Mouse (Mus musculus) C2C12 (cell line): ENCODE measurements at regions not wholly inside any gene's neighbourhood (a gene's known extent, or its start where the extent isn't known, plus 50 kb on each side); places are given as distances from the start of the nearest gene placed in this dataset.

Source experiments
- H3K27me3 ChIP-seq: one replicate; pipeline ENCODE4 v1.6.1; 2011; ENCODE audit not compliant: control insufficient read depth, insufficient read depth, insufficient read length
- H3K36me3 ChIP-seq: one replicate; pipeline ENCODE4 v1.6.1; 2011; ENCODE audit not compliant: control insufficient read depth, insufficient read depth
- H3K4me3 ChIP-seq: one replicate; pipeline ENCODE4 v1.5.1; 2011; ENCODE audit warnings: mild to moderate bottlenecking, control low read depth; ENCODE audit not compliant: poor library complexity, insufficient read depth, severe bottlenecking
- H3K79me2 ChIP-seq: one replicate; pipeline ENCODE4 v1.6.1; 2011; ENCODE audit not compliant: control insufficient read depth, insufficient read depth
- H3K79me3 ChIP-seq: one replicate; pipeline ENCODE4 v1.6.1; 2011; ENCODE audit warnings: low read depth, control low read depth
- H3ac ChIP-seq: one replicate; pipeline ENCODE3; 2011; ENCODE audit warnings: low read depth; ENCODE audit not compliant: control insufficient read depth, insufficient read length
- CEBPB ChIP-seq: IDR thresholded peaks from one replicate; pipeline ENCODE4 v1.6.1; 2011; ENCODE audit warnings: low read depth, mild to moderate bottlenecking, control low read depth, moderate library complexity
- CTCF ChIP-seq: IDR thresholded peaks from one replicate; pipeline ENCODE4 v1.5.1; 2011; ENCODE audit not compliant: control insufficient read depth, insufficient read depth, insufficient read length
- FOSL1 ChIP-seq: IDR thresholded peaks from one replicate; pipeline ENCODE4 v1.8.0; 2011; ENCODE audit warnings: mild to moderate bottlenecking, low read length; ENCODE audit not compliant: poor library complexity, insufficient read depth, severe bottlenecking
- MAX ChIP-seq: IDR thresholded peaks from one replicate; pipeline ENCODE4 v1.6.1; 2011; ENCODE audit warnings: mild to moderate bottlenecking, control low read depth
- MYOD1 ChIP-seq: IDR thresholded peaks from one replicate; pipeline ENCODE4 v1.6.1; 2011; ENCODE audit warnings: low read depth; ENCODE audit not compliant: control insufficient read depth, insufficient read length
- MYOG ChIP-seq: IDR thresholded peaks from one replicate; pipeline ENCODE4 v1.6.1; 2011; ENCODE audit not compliant: control insufficient read depth, insufficient read length; ENCODE audit errors: extremely low read depth
- USF1 ChIP-seq: IDR thresholded peaks from one replicate; pipeline ENCODE4 v1.6.1; 2011; ENCODE audit warnings: low read depth, mild to moderate bottlenecking, control low read depth, moderate library complexity

DNA sequence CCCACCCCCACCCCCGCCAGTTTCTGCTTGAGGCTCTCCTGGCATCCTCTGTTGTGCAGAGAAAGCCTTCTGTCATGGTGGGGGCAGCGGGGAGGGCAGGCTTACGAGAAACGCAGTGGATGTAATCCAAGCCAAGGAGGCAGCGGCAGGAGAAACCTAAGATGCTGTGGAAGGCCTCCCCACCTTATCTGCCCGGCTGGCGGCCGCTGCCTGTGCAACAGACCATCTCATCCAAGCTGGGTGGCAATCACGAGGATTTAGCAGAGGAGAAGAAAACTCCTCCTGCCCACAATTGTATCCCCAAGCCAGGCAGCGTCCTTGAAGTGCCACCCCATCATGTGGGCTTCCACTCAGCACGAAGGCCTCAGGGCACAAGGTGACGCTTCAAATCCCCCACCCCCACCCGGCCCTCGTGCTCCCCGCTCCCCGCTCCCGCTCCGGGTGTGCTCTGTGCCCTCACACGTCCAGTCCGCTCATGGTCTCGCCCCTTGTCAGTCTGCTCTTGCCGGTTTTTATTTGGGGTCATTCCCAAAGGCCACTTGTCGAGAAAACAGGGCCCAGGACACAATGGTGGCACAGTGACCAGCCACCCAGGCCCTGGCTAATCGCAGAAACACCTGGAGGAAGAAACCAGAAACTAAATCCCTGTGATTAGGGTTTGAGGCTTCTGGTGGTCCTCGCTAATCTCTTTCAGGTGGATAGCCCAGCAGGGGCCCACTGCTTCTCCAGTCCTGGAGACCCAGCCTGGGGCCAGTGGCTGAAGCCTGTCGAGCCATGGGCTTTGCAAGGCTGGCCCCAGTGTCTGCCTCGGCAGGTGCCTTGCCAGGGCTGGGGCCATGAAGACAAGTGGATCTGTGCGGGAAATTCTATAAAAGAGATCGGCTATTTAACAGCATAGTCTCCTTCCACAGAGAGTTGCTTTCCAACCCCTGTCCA lies 58.6 kb upstream of the Gsc start:
- no peaks in the 10 kb centered on the region for H3K36me3 ChIP-seq
- H3ac ChIP-seq, result no peak overlapping the region
- H3K27me3 ChIP-seq, result peaks cover 18% of the 10 kb centered on the region
- H3K4me3 ChIP-seq, result no peak overlapping the region
- H3K79me2 ChIP-seq, result no peaks in the 10 kb centered on the region
- H3K79me3 ChIP-seq, result no peaks in the 10 kb centered on the region
- no peak for TF ChIP-seq MYOG
- no peak for TF ChIP-seq CEBPB
- TF ChIP-seq MYOD1, result no peak
- no peak for TF ChIP-seq MAX
- TF ChIP-seq CTCF, result no peak
- TF ChIP-seq USF1, result no peak
- no peak for TF ChIP-seq FOSL1

- Histone ChIP-seq H3K36me3 (no peaks in the 10 kb centered on the region), H3K79me3 (no peaks in the 10 kb centered on the region), H3K79me2 (no peaks in the 10 kb centered on the region), H3K27me3 (peaks cover 14% of the 10 kb centered on the region), H3K4me3 (no peak overlapping the region), H3ac (no peak overlapping the region)
- no peak for TF ChIP-seq USF1
- TF ChIP-seq MYOG, result no peak
- no peak for TF ChIP-seq CTCF
- TF ChIP-seq FOSL1, result no peak
- TF ChIP-seq CEBPB, result no peak
- no peak for TF ChIP-seq MAX
- TF ChIP-seq MYOD1, result no peak
Measured at GRCm38 (mm10) chr12:104530586-104530985, 57.5 kb upstream of the Gsc start.
